Mouse (Mus musculus): ENCODE results near the gene Tet3.

- TF ChIP-seq CHD2 (IDR thresholded peaks at IDR 0.05; ENCODE audit: low read depth, low read length) (no peak), ZC3H11A (IDR thresholded peaks at IDR 0.05; ENCODE audit: borderline replicate concordance, low read depth, low read length) (no peak)
Measured at GRCm38 (mm10) chr6:83488200-83488599, 29.3 kb upstream of the Tet3 start.

Data from ES-E14 (cell line).